Mouse (Mus musculus) left cerebral cortex, postnatal 36 days (tissue): ENCODE data around the gene Fam83f. TPM values are rescaled to one million over a fixed set of nuclear protein-coding genes. Genes with fewer than 3 reads are reported as not detected.
"Not testable (repeated sequence)": the region's sequence is repeated elsewhere in the genome, so short reads cannot be mapped to it uniquely, and the experiment has no call there.

ENCODE experiments used
- DNase-seq, 2 experiments: peaks; one replicate each; pipeline ENCODE4 v3.0.0; 2021 to 2022; ENCODE audit warnings: low spot score in 2 of 2, mixed read lengths in 1 of 2
- intact Hi-C: fragments of 180-260 bp; cut with DNase I; formaldehyde crosslinking; loops from one replicate; pipeline ENCODE4 v1.15.1; 2025
- microRNA-seq: library from miRNA; unstranded; fragments of <30 nt; microRNA quantifications from one replicate; pipeline ENCODE4 v1.2.0, GENCODE M21; 2022
- total RNA-seq, 2 experiments: library from RNA; stranded (reverse); gene quantifications; 2 replicates each; pipeline ENCODE4 v1.2.3; 2021

Fam83f gene
- total RNA-seq, 2 experiments from 2014 or later: 0.39 TPM

GRCm38 (mm10) chr15:80731043-80731442, 59.4 kb downstream of the Fam83f start:
- no peak for DNase-seq
- intact Hi-C loops: no loop called here

GRCm38 (mm10) chr15:80731511-80731910, 59.9 kb downstream of the Fam83f start:
- intact Hi-C loops: no loop called here
- DNase-seq: no peak

GRCm38 (mm10) chr15:80732266-80733030, 60.8 kb downstream of the Fam83f start:
- intact Hi-C loops: no loop called here
- DNase-seq: no peak

GRCm38 (mm10) chr15:80735300-80735699, 63.7 kb downstream of the Fam83f start:
- intact Hi-C loops: no loop called here

GRCm38 (mm10) chr15:80735708-80736107, 64.1 kb downstream of the Fam83f start:
- DNase-seq, intact Hi-C loops: not testable (repeated sequence)

More at GRCm38 (mm10) chr15:80735300-80735699, 63.7 kb downstream of the Fam83f start:
- DNase-seq: no peak

GRCm38 (mm10) chr15:80736553-80736952, 64.9 kb downstream of the Fam83f start:
- intact Hi-C loops: no loop called here

GRCm38 (mm10) chr15:80738244-80738643, 66.6 kb downstream of the Fam83f start:
- DNase-seq: no peak
- intact Hi-C loops: no loop called here

More at GRCm38 (mm10) chr15:80736553-80736952, 64.9 kb downstream of the Fam83f start:
- no peak for DNase-seq

GRCm38 (mm10) chr15:80739972-80740371, 68.3 kb downstream of the Fam83f start:
- DNase-seq: no peak
- intact Hi-C loops: no loop called here

- no peak for DNase-seq
- intact Hi-C loops: no loop called here
Measured at GRCm38 (mm10) chr15:80741836-80742235, 70.2 kb downstream of the Fam83f start.

GRCm38 (mm10) chr15:80742991-80743474, 71.4 kb downstream of the Fam83f start:
- intact Hi-C loops: no loop called here
- no peak for DNase-seq

GRCm38 (mm10) chr15:80743606-80744005, 72.0 kb downstream of the Fam83f start:
- DNase-seq: no peak

GRCm38 (mm10) chr15:80744667-80745422, 73.2 kb downstream of the Fam83f start:
- no peak for DNase-seq
- intact Hi-C loops: no loop called here

More at GRCm38 (mm10) chr15:80743606-80744005, 72.0 kb downstream of the Fam83f start:
- intact Hi-C loops: no loop called here

- intact Hi-C loops: no loop called here
- no peak for DNase-seq
Measured at GRCm38 (mm10) chr15:80748979-80749378, 77.3 kb downstream of the Fam83f start.

Small RNA genes lying within 50 kb of the gene (microRNA-seq; reads per million reads assigned to microRNA genes)
- not detected for gene Mir6957

Other genes with a start within 250 kb of the Fam83f start
- gene Enthd1, start 106.7 kb upstream of the Fam83f start, total RNA-seq: not detected
- under 1 TPM; 0.35 to 0.50 TPM for gene Grap2, start 99.3 kb upstream of the Fam83f start, total RNA-seq
- gene Tnrc6b, start 39.5 kb downstream of the Fam83f start, total RNA-seq: 100 to 1,000 TPM; 107 to 142 TPM